Mouse (Mus musculus) bone marrow, adult 2 months (tissue): ENCODE measurements at regions not wholly inside any gene's neighbourhood (a gene's known extent, or its start where the extent isn't known, plus 50 kb on each side); places are given as distances from the start of the nearest gene placed in this dataset.

Experiments used
- CTCF ChIP-seq: fragments of 200-500 bp; IDR thresholded peaks from 2 replicates; pipeline ENCODE4 v1.5.1; 2011; ENCODE audit warnings: low read length, control low read depth; ENCODE audit not compliant: control insufficient read depth, insufficient read depth
- POLR2A ChIP-seq: fragments of 200-500 bp; IDR thresholded peaks from 2 replicates; pipeline ENCODE4 v1.6.1; 2011; ENCODE audit warnings: low read depth, mild to moderate bottlenecking, control low read depth, low read length, borderline replicate concordance; ENCODE audit not compliant: control insufficient read depth

- TF ChIP-seq CTCF (no peak), POLR2A (no peak)
These were observed 292.6 kb upstream of the N4bp1 start for GRCm38 (mm10) chr8:87177620-87178019.
